Mouse (Mus musculus) kidney, postnatal 0 days (tissue): Measurements from ENCODE around the gene Thsd7b. TPM values are rescaled to one million over a fixed set of nuclear protein-coding genes. Genes with fewer than 3 reads are reported as not detected.

Experiments
- ATAC-seq: fragments of 200-750 bp; cut with Nextera tagmentation; replicated peaks from 2 replicates; pipeline ENCODE4 v1.8.0; 2017; ENCODE audit warnings: low read depth, moderate number of reproducible peaks, moderate TSS enrichment, moderate library complexity; ENCODE audit not compliant: low FRiP score
- DNase-seq: peaks from one replicate; pipeline ENCODE4 v3.0.0-alpha.2; 2016; ENCODE audit warnings: low spot score
- H3K27ac ChIP-seq: fragments of 300-500 bp; sonication (generic); 2 replicates; pipeline ENCODE4 v1.5.1; 2014; ENCODE audit warnings: mild to moderate bottlenecking
- H3K27me3 ChIP-seq: fragments of 300-500 bp; sonication (generic); 2 replicates; pipeline ENCODE4 v1.6.1; 2014; ENCODE audit warnings: low read length, mixed read lengths; ENCODE audit not compliant: insufficient read depth
- H3K36me3 ChIP-seq: fragments of 300-500 bp; sonication (generic); 2 replicates; pipeline ENCODE4 v1.6.1; 2014; ENCODE audit warnings: low read length, mixed read lengths; ENCODE audit not compliant: insufficient read depth
- H3K4me1 ChIP-seq: fragments of 300-500 bp; sonication (generic); replicated peaks from 2 replicates; pipeline ENCODE4 v1.6.1; 2014; ENCODE audit warnings: antibody characterized with exemption, low read length, mixed read lengths; ENCODE audit not compliant: insufficient read depth
- H3K4me2 ChIP-seq: fragments of 300-500 bp; sonication (generic); 2 replicates; pipeline ENCODE4 v1.6.1; 2014; ENCODE audit warnings: mild to moderate bottlenecking, low read length, moderate library complexity, mixed read lengths
- H3K4me3 ChIP-seq: fragments of 300-500 bp; sonication (generic); replicated peaks from 2 replicates; pipeline ENCODE4 v1.5.1; 2014; ENCODE audit warnings: low read depth, low read length
- H3K9ac ChIP-seq: fragments of 300-500 bp; sonication (generic); 2 replicates; pipeline ENCODE4 v1.6.1; 2014; ENCODE audit warnings: low read depth, low read length
- H3K9me3 ChIP-seq: fragments of 300-500 bp; sonication (generic); replicated peaks from 2 replicates; pipeline ENCODE4 v1.6.1; 2016; ENCODE audit warnings: low read length, inconsistent platforms, mixed read lengths
- CTCF ChIP-seq: IDR thresholded peaks from 2 replicates; pipeline ENCODE4 v1.5.1; 2016; ENCODE audit warnings: antibody characterized with exemption, low read depth, mild to moderate bottlenecking, moderate library complexity
- WGBS: fragments of 180-500 bp; shearing (Covaris S2); extraction: QIAGEN DNeasy Blood & Tissue Kit; methylation state at CpG from one replicate; pipeline ENCODE4 v1.1.7; 2014; 5-methylcytosine and 5-hydroxymethylcytosine counted together
- polyA plus RNA-seq: library from polyadenylated mRNA; unstranded; fragments of >200 nt; fragmentation: Nextera tagmentation; extraction: Ambion mirVana; gene quantifications from 2 replicates; pipeline ENCODE4 v1.2.1, GENCODE M21; 2015

The Thsd7b gene
- polyA plus RNA-seq, 1 experiment from 2014 or later = 0.36 TPM

DNA sequence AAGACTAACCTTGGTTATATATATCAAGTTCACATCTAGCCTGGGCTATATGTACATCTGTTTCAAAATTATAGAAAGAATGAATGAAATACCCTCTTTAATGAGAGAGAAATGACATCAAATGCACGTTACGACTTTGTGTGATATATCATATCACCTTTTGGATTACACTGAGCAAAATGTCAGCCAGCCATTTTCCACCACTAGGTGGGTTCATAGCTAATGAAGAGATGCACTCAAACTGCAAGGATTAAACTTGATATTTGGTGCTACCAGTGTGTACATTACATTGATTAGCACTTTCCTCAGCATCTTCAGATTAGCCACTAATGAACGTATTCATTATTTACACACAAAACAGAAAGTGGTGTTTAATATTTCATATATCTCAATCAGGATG lies 228.6 kb downstream of the Thsd7b start:
- TF ChIP-seq CTCF = peak; percentile 55
- H3K9me3 ChIP-seq = no peaks in the 10 kb centered on the region
- 66% methylated on average over 3 of the region's 3 CpGs for WGBS
- no peaks in the 10 kb centered on the region for H3K27me3 ChIP-seq
- H3K36me3 ChIP-seq = no peaks in the 10 kb centered on the region
- H3K9ac ChIP-seq = no peak overlapping the region
- DNase-seq = no peak
- H3K4me1 ChIP-seq = no peaks in the 10 kb centered on the region
- H3K4me3 ChIP-seq = no peak overlapping the region
- H3K4me2 ChIP-seq = no peak overlapping the region
- no peak for ATAC-seq
- no peak overlapping the region for H3K27ac ChIP-seq

DNA sequence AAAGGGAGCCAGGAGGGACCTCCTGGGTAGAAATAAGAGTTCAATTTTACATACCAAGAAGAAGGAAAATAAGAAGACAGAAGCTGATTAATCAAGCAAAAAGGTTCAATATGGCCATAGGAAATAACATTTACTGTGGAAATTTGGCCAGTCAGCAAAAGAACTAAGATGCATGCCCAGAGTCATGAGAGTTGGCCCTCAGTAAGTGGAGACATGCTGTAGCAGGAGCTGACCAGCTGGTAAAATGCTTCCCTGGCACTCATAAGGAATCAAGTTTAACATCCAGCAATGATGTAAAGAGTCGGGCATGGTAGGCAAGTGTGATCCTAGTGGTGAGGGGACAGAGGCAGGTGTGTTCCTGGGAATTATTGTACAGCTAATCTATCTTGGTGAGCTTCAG lies 243.3 kb downstream of the Thsd7b start:
- Histone ChIP-seq H3K27ac (no peak overlapping the region), H3K36me3 (no peaks in the 10 kb centered on the region), H3K4me2 (no peak overlapping the region), H3K27me3 (no peaks in the 10 kb centered on the region), H3K4me1 (no peaks in the 10 kb centered on the region), H3K9me3 (no peaks in the 10 kb centered on the region), H3K4me3 (no peak overlapping the region), H3K9ac (no peak overlapping the region)
- DNase-seq (no peak), ATAC-seq (no peak)
- WGBS = 81% methylated on average over 1 of the region's 1 CpGs
- no peak for TF ChIP-seq CTCF

DNA sequence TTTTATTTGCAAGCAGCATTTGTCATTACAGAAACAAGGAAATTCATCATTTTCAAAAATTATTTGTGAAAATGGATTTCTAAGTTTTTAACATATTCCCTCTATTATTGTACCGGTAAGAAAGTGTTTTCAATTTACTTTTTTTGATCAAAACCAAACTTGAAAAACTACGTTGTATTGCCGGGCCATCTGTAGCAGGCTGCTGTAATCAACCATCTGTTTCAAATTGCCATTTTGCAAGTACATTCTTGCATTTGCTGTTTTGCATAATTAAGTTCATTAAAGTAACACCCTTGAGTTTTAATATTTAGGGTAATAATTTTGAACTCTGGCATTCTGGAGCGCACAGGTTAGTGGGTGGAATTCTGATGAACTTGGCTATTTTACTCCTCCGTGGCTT lies 246.6 kb downstream of the Thsd7b start:
- H3K4me2 ChIP-seq = no peak overlapping the region
- no peaks in the 10 kb centered on the region for H3K36me3 ChIP-seq
- H3K9me3 ChIP-seq = no peaks in the 10 kb centered on the region
- 86% methylated on average over 5 of the region's 5 CpGs for WGBS
- TF ChIP-seq CTCF = no peak
- H3K4me1 ChIP-seq = no peaks in the 10 kb centered on the region
- H3K27ac ChIP-seq = no peak overlapping the region
- DNase-seq (no peak), ATAC-seq (no peak)
- H3K27me3 ChIP-seq = no peaks in the 10 kb centered on the region
- H3K9ac ChIP-seq = no peak overlapping the region
- no peak overlapping the region for H3K4me3 ChIP-seq

DNA sequence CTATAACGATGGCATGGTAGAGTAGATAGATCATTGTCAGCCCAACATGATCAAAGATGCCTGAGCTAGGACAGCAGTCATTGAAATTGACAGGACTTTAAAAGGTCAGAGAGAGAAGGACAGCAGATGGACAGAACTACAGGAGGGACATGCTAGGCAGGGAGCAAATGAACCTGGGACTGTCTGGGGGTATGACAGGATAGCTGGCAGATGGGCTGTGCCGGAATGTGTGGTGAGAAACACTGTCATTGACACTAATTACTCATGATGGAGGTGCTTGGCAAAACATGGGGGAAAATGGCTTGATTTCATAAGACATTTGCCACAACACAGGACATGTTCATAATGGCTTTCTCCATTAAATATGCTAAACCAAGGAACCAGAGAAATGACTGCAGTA lies 253.9 kb downstream of the Thsd7b start:
- no peak for DNase-seq
- H3K9ac ChIP-seq = no peak overlapping the region
- TF ChIP-seq CTCF = no peak

DNA sequence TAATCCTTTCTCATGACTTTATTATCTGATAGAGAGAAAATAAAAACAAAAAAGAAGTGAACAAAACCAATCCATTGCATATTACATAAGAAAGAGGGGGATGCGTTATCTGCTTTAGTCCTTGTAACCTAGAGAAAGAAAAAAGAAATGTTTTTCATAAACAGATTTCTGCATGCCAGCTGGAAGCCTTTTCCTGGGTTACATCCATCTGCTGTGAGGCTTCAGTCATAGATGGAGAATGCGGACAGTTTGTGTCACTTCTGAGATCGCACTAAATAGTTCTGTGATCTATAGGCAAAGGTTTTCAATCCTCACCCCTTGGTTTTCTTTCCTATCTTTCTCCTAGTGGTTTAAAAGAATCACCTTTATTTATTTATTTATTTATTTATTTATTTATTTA lies 259.1 kb downstream of the Thsd7b start:
- H3K27me3 ChIP-seq = no peaks in the 10 kb centered on the region
- DNase-seq (no peak), ATAC-seq (no peak)
- no peak for TF ChIP-seq CTCF
- no peak overlapping the region for H3K4me2 ChIP-seq
- no peaks in the 10 kb centered on the region for H3K36me3 ChIP-seq
- H3K9ac ChIP-seq = no peak overlapping the region
- no peaks in the 10 kb centered on the region for H3K9me3 ChIP-seq
- H3K27ac ChIP-seq = no peak overlapping the region
- WGBS = 96% methylated on average over 3 of the region's 3 CpGs
- H3K4me3 ChIP-seq = no peak overlapping the region
- H3K4me1 ChIP-seq = no peaks in the 10 kb centered on the region

More for the DNA sequence above, 253.9 kb downstream of the Thsd7b start:
- no peaks in the 10 kb centered on the region for H3K4me1 ChIP-seq
- H3K4me3 ChIP-seq = no peak overlapping the region
- 86% methylated on average over 2 of the region's 2 CpGs for whole genome bisulfite sequencing
- no peak overlapping the region for H3K27ac ChIP-seq
- no peaks in the 10 kb centered on the region for H3K27me3 ChIP-seq
- no peaks in the 10 kb centered on the region for H3K36me3 ChIP-seq
- ATAC-seq = no peak
- no peak overlapping the region for H3K4me2 ChIP-seq
- H3K9me3 ChIP-seq = no peaks in the 10 kb centered on the region

DNA sequence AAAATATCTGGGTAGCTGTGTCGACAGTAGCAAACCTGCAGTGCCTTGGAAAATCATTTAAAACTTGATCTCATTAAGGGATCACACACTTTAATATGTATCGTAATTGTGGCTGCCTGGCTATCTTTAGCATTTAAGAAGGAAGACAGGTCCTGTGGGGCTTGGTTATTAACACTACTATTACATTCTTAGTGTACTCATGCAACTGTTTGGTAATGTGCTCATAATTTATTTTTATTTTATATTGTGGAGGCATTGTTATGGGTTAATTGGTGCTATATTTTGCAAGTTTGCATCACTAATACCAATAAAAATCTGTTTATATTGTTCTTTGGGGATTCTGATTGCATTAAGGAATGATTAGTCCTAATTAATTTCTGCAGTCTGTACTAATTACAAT lies 265.4 kb downstream of the Thsd7b start:
- Histone ChIP-seq H3K9me3 (no peaks in the 10 kb centered on the region), H3K36me3 (no peaks in the 10 kb centered on the region), H3K4me2 (no peak overlapping the region), H3K27me3 (no peaks in the 10 kb centered on the region), H3K4me3 (no peak overlapping the region), H3K9ac (no peak overlapping the region), H3K27ac (no peak overlapping the region), H3K4me1 (no peaks in the 10 kb centered on the region)
- WGBS = 67% methylated on average over 2 of the region's 2 CpGs
- ATAC-seq = no peak
- no peak for TF ChIP-seq CTCF
- DNase-seq = no peak

DNA sequence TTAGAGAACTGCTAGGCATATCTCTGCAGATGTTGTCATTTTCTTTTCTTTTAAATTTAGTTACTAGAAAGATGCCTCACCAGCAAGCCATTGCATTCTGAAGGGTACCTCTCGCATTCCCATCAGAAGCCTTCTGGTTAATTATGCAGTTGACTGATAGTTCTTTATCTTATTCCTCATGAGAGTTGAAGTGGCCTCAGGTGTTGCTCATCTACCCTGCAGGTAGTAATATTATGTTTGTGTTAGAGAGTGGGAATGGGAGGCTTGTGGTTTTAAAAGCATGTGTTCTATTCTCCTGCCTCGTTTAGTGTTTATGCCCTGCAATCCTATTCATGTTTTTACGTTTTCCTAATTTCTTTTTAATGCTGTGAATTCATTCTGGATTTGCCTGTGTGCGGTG lies 265.9 kb downstream of the Thsd7b start:
- DNase-seq = no peak
- no peaks in the 10 kb centered on the region for H3K27me3 ChIP-seq
- no peak overlapping the region for H3K4me3 ChIP-seq
- no peaks in the 10 kb centered on the region for H3K4me1 ChIP-seq
- no peak for TF ChIP-seq CTCF
- H3K27ac ChIP-seq = no peak overlapping the region
- 91% methylated on average over 4 of the region's 4 CpGs for WGBS
- H3K9me3 ChIP-seq = no peaks in the 10 kb centered on the region
- no peaks in the 10 kb centered on the region for H3K36me3 ChIP-seq
- no peak overlapping the region for H3K9ac ChIP-seq
- no peak for ATAC-seq
- no peak overlapping the region for H3K4me2 ChIP-seq
